Mouse (Mus musculus) heart, embryonic 16.5 days (tissue): ENCODE data around the gene Rad23a. TPM values are rescaled to one million over a fixed set of nuclear protein-coding genes. Genes with fewer than 3 reads are reported as not detected.

ENCODE experiments used
- ATAC-seq: fragments of 200-750 bp; cut with Nextera tagmentation; replicated peaks from 2 replicates; pipeline ENCODE4 v1.8.0; 2017; ENCODE audit warnings: moderate number of reproducible peaks; ENCODE audit not compliant: insufficient read depth, low FRiP score; ENCODE audit errors: extremely low read depth
- H3K27ac ChIP-seq: fragments of 300-500 bp; sonication (generic); 2 replicates; pipeline ENCODE4 v1.5.1; 2014; ENCODE audit warnings: mild to moderate bottlenecking, low read length, control low read depth, moderate library complexity
- H3K27me3 ChIP-seq: fragments of 300-500 bp; sonication (generic); 2 replicates; pipeline ENCODE4 v1.6.1; 2014; ENCODE audit warnings: low read length, mixed read lengths; ENCODE audit not compliant: control insufficient read depth, insufficient read depth
- H3K36me3 ChIP-seq: fragments of 300-500 bp; sonication (generic); 2 replicates; pipeline ENCODE4 v1.6.1; 2014; ENCODE audit not compliant: control insufficient read depth, insufficient read depth
- H3K4me1 ChIP-seq: fragments of 300-500 bp; sonication (generic); 2 replicates; pipeline ENCODE4 v1.6.1; 2014; ENCODE audit warnings: low read length, mixed read lengths; ENCODE audit not compliant: control insufficient read depth, insufficient read depth
- H3K4me2 ChIP-seq: fragments of 300-500 bp; sonication (generic); 2 replicates; pipeline ENCODE4 v1.6.1; 2014; ENCODE audit warnings: low read depth, mild to moderate bottlenecking, control low read depth, low read length
- H3K4me3 ChIP-seq: fragments of 300-500 bp; sonication (generic); 2 replicates; pipeline ENCODE4 v1.5.1; 2014; ENCODE audit warnings: mild to moderate bottlenecking, control low read depth, low read length
- H3K9ac ChIP-seq: fragments of 300-500 bp; sonication (generic); 2 replicates; pipeline ENCODE4 v1.6.1; 2014; ENCODE audit warnings: low read length, control low read depth
- H3K9me3 ChIP-seq: fragments of 300-500 bp; sonication (generic); replicated peaks from 2 replicates; pipeline ENCODE4 v1.6.1; 2016; ENCODE audit warnings: low read length; ENCODE audit not compliant: control insufficient read depth
- WGBS: fragments of 180-500 bp; shearing (Covaris S2); extraction: QIAGEN DNeasy Blood & Tissue Kit; methylation state at CpG from one replicate; pipeline ENCODE4 v1.1.7; 2014; 5-methylcytosine and 5-hydroxymethylcytosine counted together
- polyA plus RNA-seq: library from polyadenylated mRNA; unstranded; fragments of >200 nt; fragmentation: Nextera tagmentation; extraction: Ambion mirVana; gene quantifications from 2 replicates; pipeline ENCODE4 v1.2.1, GENCODE M21; 2015

The Rad23a gene
- polyA plus RNA-seq, 1 experiment from 2014 or later: 131 TPM

GRCm38 (mm10) chr8:84810896-84811295 lies 29.6 kb downstream of the Rad23a start:
- ATAC-seq: peak; percentile 57
- H3K27me3 ChIP-seq: peaks cover 6% of the 10 kb centered on the region; the same call in 1 of the 2 replicates
- H3K36me3 ChIP-seq: no peaks in the 10 kb centered on the region
- peak overlapping the region; percentile 23; the same call in 1 of the 2 replicates for H3K9ac ChIP-seq
- WGBS: 1% methylated on average over 32 of the region's 32 CpGs
- peaks cover 16% of the 10 kb centered on the region for H3K4me1 ChIP-seq
- no peak overlapping the region for H3K27ac ChIP-seq
- H3K4me2 ChIP-seq: peak overlapping the region; percentile 67
- H3K9me3 ChIP-seq: peaks cover 3% of the 10 kb centered on the region; the same call in 1 of the 2 replicates
- H3K4me3 ChIP-seq: peak overlapping the region; percentile 44

- peaks cover 6% of the 10 kb centered on the region; the same call in 1 of the 2 replicates for H3K27me3 ChIP-seq
- no peak overlapping the region for H3K27ac ChIP-seq
- no peaks in the 10 kb centered on the region for H3K36me3 ChIP-seq
- WGBS: 83% methylated on average over 5 of the region's 5 CpGs
- no peak overlapping the region for H3K4me2 ChIP-seq
- peaks cover 12% of the 10 kb centered on the region for H3K4me1 ChIP-seq
- H3K9ac ChIP-seq: no peak overlapping the region
- no peak for ATAC-seq
- peaks cover 3% of the 10 kb centered on the region; the same call in 1 of the 2 replicates for H3K9me3 ChIP-seq
- no peak overlapping the region for H3K4me3 ChIP-seq
Measured at GRCm38 (mm10) chr8:84809941-84810280, 30.6 kb downstream of the Rad23a start.

- Histone ChIP-seq H3K4me1 (peaks cover 6% of the 10 kb centered on the region), H3K4me3 (no peak overlapping the region), H3K9ac (no peak overlapping the region), H3K9me3 (peaks cover 3% of the 10 kb centered on the region; the same call in 1 of the 2 replicates), H3K27ac (no peak overlapping the region), H3K36me3 (no peaks in the 10 kb centered on the region), H3K27me3 (peaks cover 6% of the 10 kb centered on the region; the same call in 1 of the 2 replicates), H3K4me2 (no peak overlapping the region)
- no peak for ATAC-seq
- 61% methylated on average over 12 of the region's 12 CpGs for WGBS
Measured at GRCm38 (mm10) chr8:84809109-84809940, 31.1 kb downstream of the Rad23a start.

- Histone ChIP-seq H3K36me3 (no peaks in the 10 kb centered on the region), H3K4me1 (0 out of 2 replicates have a peak, but pooled peaks cover under 1% of the 10 kb centered on the region), H3K9ac (no peak overlapping the region), H3K27me3 (peaks cover 4% of the 10 kb centered on the region; the same call in 1 of the 2 replicates), H3K4me3 (no peak overlapping the region), H3K4me2 (no peak overlapping the region), H3K27ac (no peak overlapping the region), H3K9me3 (peaks cover 3% of the 10 kb centered on the region; the same call in 1 of the 2 replicates)
- ATAC-seq: no peak
- 93% methylated on average over 5 of the region's 5 CpGs for WGBS
Measured at GRCm38 (mm10) chr8:84806031-84806430, 34.4 kb downstream of the Rad23a start.

- Histone ChIP-seq H3K4me3 (peak within 1 kb of the TSS; percentile 90), H3K4me2 (peak within 1 kb of the TSS; percentile 76), H3K4me1 (peaks cover 13% of the 10 kb centered on the region), H3K27me3 (peaks cover 20% of the 10 kb centered on the region), H3K9ac (peak within 1 kb of the TSS; percentile 96), H3K27ac (peak within 1 kb of the TSS; percentile 90), H3K36me3 (no peaks in the 10 kb centered on the region), H3K9me3 (no peaks in the 10 kb centered on the region)
- peak; percentile 24 for ATAC-seq
- 2% methylated on average over 62 of the region's 125 CpGs for WGBS
Measured at GRCm38 (mm10) chr8:84799999-84800831, 40.2 kb downstream of the Rad23a start, which contains the start of gene Nfix. Nfix (minus strand) TSS chr8:84800344.

- peak overlapping the region; percentile 90 for H3K27ac ChIP-seq
- peak; percentile 29; the same call in 1 of the 2 replicates for ATAC-seq
- peak overlapping the region; percentile 90 for H3K4me3 ChIP-seq
- peak overlapping the region; percentile 76 for H3K4me2 ChIP-seq
- H3K27me3 ChIP-seq: peaks cover 20% of the 10 kb centered on the region
- peak overlapping the region; percentile 96 for H3K9ac ChIP-seq
- H3K36me3 ChIP-seq: no peaks in the 10 kb centered on the region
- H3K4me1 ChIP-seq: peaks cover 18% of the 10 kb centered on the region
- H3K9me3 ChIP-seq: no peaks in the 10 kb centered on the region
- under 1% methylated on average over 81 of the region's 108 CpGs for WGBS
Measured at GRCm38 (mm10) chr8:84799136-84799931, 41.1 kb downstream of the Rad23a start.

- H3K4me2 ChIP-seq: peak overlapping the region; percentile 76
- no peak for ATAC-seq
- 0 out of 2 replicates have a peak overlapping the region, but pooled peaks have one; percentile 28 for H3K27ac ChIP-seq
- no peaks in the 10 kb centered on the region for H3K36me3 ChIP-seq
- H3K4me1 ChIP-seq: peaks cover 26% of the 10 kb centered on the region
- H3K9me3 ChIP-seq: no peaks in the 10 kb centered on the region
- peaks cover 20% of the 10 kb centered on the region for H3K27me3 ChIP-seq
- 66% methylated on average over 10 of the region's 10 CpGs for whole genome bisulfite sequencing
- peak overlapping the region; percentile 96 for H3K9ac ChIP-seq
- H3K4me3 ChIP-seq: peak overlapping the region; percentile 90
Measured at GRCm38 (mm10) chr8:84798446-84799135, 41.9 kb downstream of the Rad23a start.

GRCm38 (mm10) chr8:84797971-84798370 lies 42.5 kb downstream of the Rad23a start:
- peak overlapping the region; percentile 90; the same call in 1 of the 2 replicates for H3K4me3 ChIP-seq
- H3K4me2 ChIP-seq: peak overlapping the region; percentile 76; the same call in 1 of the 2 replicates
- peaks cover 20% of the 10 kb centered on the region for H3K27me3 ChIP-seq
- H3K4me1 ChIP-seq: peaks cover 27% of the 10 kb centered on the region
- no peak for ATAC-seq
- no peak overlapping the region; the same call in 1 of the 2 replicates for H3K9ac ChIP-seq
- H3K36me3 ChIP-seq: no peaks in the 10 kb centered on the region
- no peak overlapping the region for H3K27ac ChIP-seq
- 81% methylated on average over 6 of the region's 6 CpGs for WGBS
- no peaks in the 10 kb centered on the region for H3K9me3 ChIP-seq
